Mouse (Mus musculus) left cerebral cortex, adult 11 months (tissue): ENCODE measurements around the gene Cttn.

Source experiments
- DNase-seq: peaks from one replicate; pipeline ENCODE4 v3.0.0; 2022; ENCODE audit warnings: low spot score

Gene Cttn

GRCm38 (mm10) chr7:144391727-144392126 is 79.1 kb downstream of the Cttn start:
- DNase-seq = no peak

- DNase-seq = no peak
These were observed 80.1 kb downstream of the Cttn start for GRCm38 (mm10) chr7:144390676-144391075.

DNA sequence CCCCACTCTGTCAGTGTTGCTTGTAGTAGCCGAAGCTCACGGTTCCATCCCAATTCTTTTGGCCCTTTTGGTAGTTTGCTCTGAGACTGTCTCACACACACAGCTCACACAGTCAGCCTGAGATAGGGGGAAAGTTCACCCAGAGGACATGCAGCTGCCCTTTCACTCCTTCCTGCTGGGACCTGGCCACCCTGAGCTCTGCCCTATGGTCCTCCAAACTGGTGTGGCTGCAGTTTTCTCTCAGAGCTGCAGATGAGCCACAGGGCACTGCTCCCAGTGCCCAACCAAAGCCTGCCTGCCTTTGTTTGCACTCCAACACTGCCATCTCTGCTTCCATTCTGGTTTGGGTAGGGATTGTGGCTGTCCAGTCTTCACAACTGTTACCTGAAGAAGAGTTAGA is 81.1 kb downstream of the Cttn start:
- no peak for DNase-seq

- no peak for DNase-seq
These were observed 83.3 kb downstream of the Cttn start for GRCm38 (mm10) chr7:144387537-144387936.
